Mouse (Mus musculus): ENCODE data around the gene Nubpl. TPM values are rescaled to one million over a fixed set of nuclear protein-coding genes. Genes with fewer than 3 reads are reported as not detected.

The Nubpl gene
- 1 to 10 TPM; 1.8 to 1.9 TPM for total RNA-seq (2023)

GRCm38 (mm10) chr12:52097650-52098070 is at the start of gene Nubpl:
Nubpl (plus strand) TSS chr12:52097737.

Other genes with a start within 250 kb of the Nubpl start
- 10 to 100 TPM; 37.4 to 47.7 TPM for gene Heatr5a, start 126.4 kb upstream of the Nubpl start, total RNA-seq (2023)
- gene Dtd2, start 91.2 kb upstream of the Nubpl start, total RNA-seq (2023) = 1 to 10 TPM; 2.8 to 3.3 TPM
- gene Gpr33, start 69.7 kb upstream of the Nubpl start, total RNA-seq (2023) = not detected